20 mouse cellular contexts compared by ENCODE assay signal in genomic region chr3:37894599-37894998, GRCm38 (mm10).
DNase-seq lines count a peak whose midpoint lies in the region; ATAC-seq lines count a peak whose summit lies in the region.
"Had no signal": no experiment of that assay in that cellular context is flagged by ENCODE, and none has a peak within 500 bp of the region (broad histone marks: within the 10 kb centered on the region; RNA-seq: fewer than 3 reads in every experiment).

No protein-coding gene starts in this region.

- peaks cover 47% of the 10 kb centered on the region for H3K4me1 ChIP-seq in forebrain, embryonic 10.5 days
- H3K4me1 ChIP-seq in forebrain, embryonic 11.5 days (replicated peaks; ENCODE audit: control insufficient read depth, insufficient read depth, low read length): peaks cover 4% of the 10 kb centered on the region; the same call in 1 of the 2 replicates
- H3K4me1 ChIP-seq in heart, embryonic 13.5 days: peaks cover 19% of the 10 kb centered on the region
- peaks cover 16% of the 10 kb centered on the region for H3K4me1 ChIP-seq in kidney, embryonic 16.5 days (ENCODE audit: insufficient read depth, low read length)
- H3K4me1 ChIP-seq in limb, embryonic 13.5 days: peaks cover 27% of the 10 kb centered on the region

- ATAC-seq in forebrain, embryonic 11.5 days (replicated peaks; ENCODE audit: low FRiP score): no peak
- no peak for ATAC-seq in heart, embryonic 13.5 days (ENCODE audit: extremely low read depth, insufficient number of reproducible peaks, low FRiP score, low TSS enrichment)
- no peak for ATAC-seq in kidney, embryonic 16.5 days (ENCODE audit: low FRiP score, low TSS enrichment)
- ATAC-seq in limb, embryonic 13.5 days (ENCODE audit: low FRiP score, low read depth): no peak

- intact Hi-C loops in heart, postnatal 14 days (cut with DNase I): no loop called here

- H3K9ac ChIP-seq in forebrain, embryonic 11.5 days (ENCODE audit: low read length): no peak overlapping the region
- no peak overlapping the region for H3K9ac ChIP-seq in heart, embryonic 13.5 days
- H3K9ac ChIP-seq in kidney, embryonic 16.5 days (replicated peaks; ENCODE audit: low read length): no peak overlapping the region
- H3K9ac ChIP-seq in limb, embryonic 13.5 days: no peak overlapping the region
- H3K9ac ChIP-seq: embryonic facial prominence, embryonic 15.5 days; neural tube, embryonic 15.5 days had no signal

- H3K4me3 ChIP-seq in forebrain, embryonic 10.5 days: no peak overlapping the region
- H3K4me3 ChIP-seq in forebrain, embryonic 11.5 days (ENCODE audit: low read depth, low read length): no peak overlapping the region
- no peak overlapping the region for H3K4me3 ChIP-seq in heart, embryonic 13.5 days
- no peak overlapping the region for H3K4me3 ChIP-seq in kidney, embryonic 16.5 days (ENCODE audit: low read length)
- no peak overlapping the region for H3K4me3 ChIP-seq in limb, embryonic 13.5 days
- H3K4me3 ChIP-seq: embryonic facial prominence, embryonic 15.5 days; left cerebral cortex, adult 2 months; myocyte; neural tube, embryonic 15.5 days had no signal

- H3K36me3 ChIP-seq in forebrain, embryonic 10.5 days (replicated peaks): no peaks in the 10 kb centered on the region
- no peaks in the 10 kb centered on the region for H3K36me3 ChIP-seq in forebrain, embryonic 11.5 days (ENCODE audit: control insufficient read depth, insufficient read depth, low read length)
- no peaks in the 10 kb centered on the region for H3K36me3 ChIP-seq in heart, embryonic 13.5 days
- H3K36me3 ChIP-seq in kidney, embryonic 16.5 days (ENCODE audit: insufficient read depth, low read length): no peaks in the 10 kb centered on the region
- no peaks in the 10 kb centered on the region for H3K36me3 ChIP-seq in limb, embryonic 13.5 days
- H3K36me3 ChIP-seq: embryonic facial prominence, embryonic 15.5 days; neural tube, embryonic 15.5 days had no signal

- 93% methylated on average over 2 of the region's 2 CpGs for WGBS in forebrain, embryonic 10.5 days
- whole genome bisulfite sequencing in forebrain, embryonic 11.5 days: 90% methylated on average over 2 of the region's 2 CpGs
- 25% methylated on average over 2 of the region's 2 CpGs for WGBS in heart, embryonic 13.5 days
- 60% methylated on average over 2 of the region's 2 CpGs for WGBS in kidney, embryonic 16.5 days
- WGBS in limb, embryonic 13.5 days: 40% methylated on average over 2 of the region's 2 CpGs

- DNase-seq in forebrain, embryonic 10.5 days (ENCODE audit: extremely low spot score, low spot score): no peak
- no peak for DNase-seq in forebrain, embryonic 11.5 days (ENCODE audit: low spot score)
- DNase-seq in heart, postnatal 14 days: no peak
- DNase-seq in kidney, postnatal 10 days: no peak
- no peak for DNase-seq in frontal cortex, postnatal 25 days (ENCODE audit: low spot score in 2 of 2)
- DNase-seq: adrenal gland, adult 8-10 months; B cell, adult 2 months; cerebellum, adult 9-10 months; gastrocnemius, postnatal 14 days; kidney, adult 8-10 months; midbrain, embryonic 14.5 days; right cerebral cortex, postnatal 25 days had no signal

- H3K9me3 ChIP-seq in forebrain, embryonic 10.5 days: peaks cover 16% of the 10 kb centered on the region; the same call in 1 of the 2 replicates
- H3K9me3 ChIP-seq in forebrain, embryonic 11.5 days (ENCODE audit: control insufficient read depth, low read length): no peaks in the 10 kb centered on the region; the same call in 1 of the 2 replicates
- H3K9me3 ChIP-seq in heart, embryonic 13.5 days: peaks cover 4% of the 10 kb centered on the region; the same call in 1 of the 2 replicates
- H3K9me3 ChIP-seq in kidney, embryonic 16.5 days (ENCODE audit: low read length): no peaks in the 10 kb centered on the region
- H3K9me3 ChIP-seq in limb, embryonic 13.5 days: no peaks in the 10 kb centered on the region
- H3K9me3 ChIP-seq: embryonic facial prominence, embryonic 15.5 days; neural tube, embryonic 15.5 days had no signal

- H3K4me2 ChIP-seq in forebrain, embryonic 11.5 days (ENCODE audit: low read depth, low read length, severe bottlenecking): no peak overlapping the region
- peak overlapping the region; percentile 17; the same call in 1 of the 2 replicates for H3K4me2 ChIP-seq in heart, embryonic 13.5 days
- H3K4me2 ChIP-seq in kidney, embryonic 16.5 days (replicated peaks; ENCODE audit: low read depth, low read length): no peak overlapping the region
- no peak overlapping the region for H3K4me2 ChIP-seq in limb, embryonic 13.5 days (replicated peaks)
- H3K4me2 ChIP-seq: embryonic facial prominence, embryonic 15.5 days; neural tube, embryonic 15.5 days had no signal

- H3K27me3 ChIP-seq in forebrain, embryonic 10.5 days (ENCODE audit: poor library complexity, severe bottlenecking): peaks cover 15% of the 10 kb centered on the region; the same call in 1 of the 2 replicates
- no peaks in the 10 kb centered on the region for H3K27me3 ChIP-seq in forebrain, embryonic 11.5 days (ENCODE audit: control insufficient read depth, insufficient read depth, low read length)
- H3K27me3 ChIP-seq in heart, embryonic 13.5 days (replicated peaks): no peaks in the 10 kb centered on the region
- H3K27me3 ChIP-seq in kidney, embryonic 16.5 days (ENCODE audit: insufficient read depth, low read length): no peaks in the 10 kb centered on the region
- H3K27me3 ChIP-seq in limb, embryonic 13.5 days: no peaks in the 10 kb centered on the region
- H3K27me3 ChIP-seq: embryonic facial prominence, embryonic 15.5 days had no signal

- peak overlapping the region; percentile 48 for H3K27ac ChIP-seq in forebrain, embryonic 10.5 days
- H3K27ac ChIP-seq in forebrain, embryonic 11.5 days (ENCODE audit: low read depth, low read length): no peak overlapping the region
- peak overlapping the region; percentile 79 for H3K27ac ChIP-seq in heart, embryonic 13.5 days (replicated peaks)
- peak overlapping the region; percentile 45; the same call in 1 of the 2 replicates for H3K27ac ChIP-seq in kidney, embryonic 16.5 days (ENCODE audit: low read length)
- 0 out of 2 replicates have a peak overlapping the region, but pooled peaks have one; percentile 28 for H3K27ac ChIP-seq in limb, embryonic 13.5 days
- H3K27ac ChIP-seq: embryonic facial prominence, embryonic 15.5 days; left cerebral cortex, adult 2 months; neural tube, embryonic 15.5 days; stomach, postnatal 0 days had no signal
